Mouse (Mus musculus): ENCODE measurements around the gene Acvr1.

Gene Acvr1

GRCm38 (mm10) chr2:58567066-58567810 lies at the start of gene Acvr1, which contains the start of gene Upp2:
TSS of gene Acvr1 (minus strand) at chr2:58567157.
TSS of gene Upp2 (plus strand) at chr2:58567298.
- peak; percentile 89 for DNase-seq (ENCODE audit: low read depth, low spot score)

GRCm38 (mm10) chr2:58615766-58616165 lies 48.8 kb upstream of the Acvr1 start:
- DNase-seq (ENCODE audit: low read depth, low spot score) = no peak

- no peak for DNase-seq (ENCODE audit: low read depth, low spot score)
Measured at GRCm38 (mm10) chr2:58614851-58615250, 47.9 kb upstream of the Acvr1 start.

- DNase-seq (ENCODE audit: low read depth, low spot score) = no peak
Measured at GRCm38 (mm10) chr2:58613720-58614119, 46.8 kb upstream of the Acvr1 start.

- peak; percentile 71 for DNase-seq (ENCODE audit: low read depth, low spot score)
Measured at GRCm38 (mm10) chr2:58604791-58605190, 37.8 kb upstream of the Acvr1 start.

- DNase-seq (ENCODE audit: low read depth, low spot score) = no peak
Measured at GRCm38 (mm10) chr2:58603379-58603778, 36.4 kb upstream of the Acvr1 start.

- DNase-seq (ENCODE audit: low read depth, low spot score) = no peak
Measured at GRCm38 (mm10) chr2:58601382-58601781, 34.4 kb upstream of the Acvr1 start.

GRCm38 (mm10) chr2:58599639-58600038 lies 32.7 kb upstream of the Acvr1 start:
- no peak for DNase-seq (ENCODE audit: low read depth, low spot score)

GRCm38 (mm10) chr2:58597556-58597955 lies 30.6 kb upstream of the Acvr1 start:
- DNase-seq (ENCODE audit: low read depth, low spot score) = no peak

- DNase-seq (ENCODE audit: low read depth, low spot score) = no peak
Measured at GRCm38 (mm10) chr2:58596774-58597342, 29.9 kb upstream of the Acvr1 start.

GRCm38 (mm10) chr2:58595350-58595749 lies 28.4 kb upstream of the Acvr1 start:
- DNase-seq (ENCODE audit: low read depth, low spot score) = no peak

- DNase-seq (ENCODE audit: low read depth, low spot score) = no peak
Measured at GRCm38 (mm10) chr2:58590055-58590454, 23.1 kb upstream of the Acvr1 start.

- no peak for DNase-seq (ENCODE audit: low read depth, low spot score)
Measured at GRCm38 (mm10) chr2:58589637-58590036, 22.7 kb upstream of the Acvr1 start.

- peak; percentile 33 for DNase-seq (ENCODE audit: low read depth, low spot score)
Measured at GRCm38 (mm10) chr2:58586311-58586710, 19.4 kb upstream of the Acvr1 start.

GRCm38 (mm10) chr2:58574167-58574566 lies 7.2 kb upstream of the Acvr1 start:
- DNase-seq (ENCODE audit: low read depth, low spot score) = no peak

- no peak for DNase-seq (ENCODE audit: low read depth, low spot score)
Measured at GRCm38 (mm10) chr2:58568841-58569645, 2.1 kb upstream of the Acvr1 start.

GRCm38 (mm10) chr2:58567866-58568719 lies 1.1 kb upstream of the Acvr1 start:
- peak; percentile 61 for DNase-seq (ENCODE audit: low read depth, low spot score)

GRCm38 (mm10) chr2:58566410-58567065 lies 419 bp downstream of the Acvr1 start:
- peak; percentile 78 for DNase-seq (ENCODE audit: low read depth, low spot score)

- no peak for DNase-seq (ENCODE audit: low read depth, low spot score)
Measured at GRCm38 (mm10) chr2:58566049-58566409, 928 bp downstream of the Acvr1 start.

GRCm38 (mm10) chr2:58565267-58565666 lies 1.7 kb downstream of the Acvr1 start:
- no peak for DNase-seq (ENCODE audit: low read depth, low spot score)

- no peak for DNase-seq (ENCODE audit: low read depth, low spot score)
Measured at GRCm38 (mm10) chr2:58562137-58562536, 4.8 kb downstream of the Acvr1 start.
